Mouse (Mus musculus) frontal cortex, postnatal 10 days (tissue): ENCODE results near the gene Zfp872.
A peak's percentile ranks its signal among the peaks of the same experiment; 100 is the strongest.
"Not testable (repeated sequence)": the region's sequence is repeated elsewhere in the genome, so short reads cannot be mapped to it uniquely, and the experiment has no call there.

Source experiments
- DNase-seq, 2 experiments: peaks; one replicate each; pipeline ENCODE4 v3.0.0; 2022; ENCODE audit warnings: low spot score in 2 of 2, mixed read lengths in 1 of 2

Zfp872 gene

DNA sequence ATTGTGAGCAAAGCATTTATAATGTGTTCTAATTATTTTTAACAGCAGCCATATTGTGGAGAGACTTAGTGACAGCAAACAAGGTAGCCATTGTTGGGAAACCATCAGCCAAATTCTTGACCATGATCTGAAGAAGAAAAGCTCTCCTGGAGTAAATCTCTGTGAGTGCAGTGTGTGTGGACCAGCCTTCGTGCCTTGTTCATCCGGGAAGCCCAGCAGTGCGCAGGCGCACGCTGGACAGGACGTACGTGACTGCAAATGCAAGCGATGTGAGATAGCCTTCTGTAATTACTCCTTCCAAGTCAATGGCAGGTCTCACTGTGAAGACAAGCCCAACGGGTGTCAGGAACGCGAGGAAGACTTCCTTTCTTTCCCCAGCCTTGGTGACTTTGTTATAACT is 18.6 kb upstream of the Zfp872 start:
- no peak for DNase-seq

DNA sequence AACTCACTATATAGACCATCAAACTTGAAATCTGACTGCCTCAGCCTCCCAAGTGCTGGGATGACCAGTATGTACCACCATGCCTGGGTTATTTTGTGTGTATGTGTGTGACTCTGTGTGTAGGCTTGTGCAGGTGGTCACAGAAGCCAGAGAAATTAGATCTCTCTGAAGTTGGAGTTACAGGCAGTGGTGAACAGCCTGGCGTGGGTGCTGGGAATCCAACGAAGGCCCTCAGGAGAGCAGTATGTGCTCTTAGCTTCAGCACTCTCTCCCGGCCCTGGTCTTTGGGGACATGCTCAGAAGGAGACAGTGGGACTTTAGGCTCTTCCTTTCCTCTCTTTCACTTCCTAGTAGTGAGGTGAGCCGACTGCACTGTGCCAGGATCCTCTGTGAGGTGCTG is 15.6 kb upstream of the Zfp872 start:
- DNase-seq, result no peak

DNA sequence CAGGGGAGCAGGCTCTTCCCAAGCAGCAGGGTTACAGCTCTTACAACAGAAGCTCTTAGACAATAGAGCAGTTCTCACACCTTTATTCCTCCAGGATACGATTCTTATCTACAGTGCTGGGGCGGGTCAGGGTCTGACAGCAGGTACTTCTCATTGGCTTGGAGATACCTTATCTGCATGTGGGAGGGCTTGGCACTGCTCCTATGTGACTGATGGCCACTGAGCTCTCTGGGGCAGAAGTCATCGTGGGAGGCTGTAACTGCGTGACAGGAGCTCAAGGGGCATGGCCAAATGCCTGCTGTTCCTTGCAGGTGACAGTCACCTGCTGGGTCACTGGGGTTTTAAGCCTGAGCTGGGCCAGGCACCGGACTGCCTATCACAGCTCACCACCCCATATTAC is 8.5 kb downstream of the Zfp872 start:
- DNase-seq, result no peak

DNA sequence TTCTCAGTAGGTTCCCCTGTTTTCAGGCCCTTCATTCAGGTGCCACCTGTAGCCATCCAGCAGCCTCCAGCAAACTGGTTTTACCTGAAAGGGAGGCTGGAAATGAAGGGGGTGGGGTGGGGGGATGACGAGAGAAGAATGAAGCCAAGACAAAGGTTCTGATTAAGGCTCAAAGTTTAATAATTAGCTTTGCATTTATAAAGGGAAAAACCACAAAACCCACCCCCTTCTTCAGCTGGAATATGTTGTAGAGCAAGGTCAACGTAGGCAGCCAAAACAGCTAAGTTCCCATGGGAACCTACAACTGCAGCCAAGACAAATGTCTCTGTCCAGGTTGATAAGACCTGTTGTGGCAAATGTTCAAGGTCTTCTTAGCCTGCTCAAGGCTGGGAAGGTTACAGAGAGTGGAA is 25.9 kb downstream of the Zfp872 start:
- no peak for DNase-seq

DNA sequence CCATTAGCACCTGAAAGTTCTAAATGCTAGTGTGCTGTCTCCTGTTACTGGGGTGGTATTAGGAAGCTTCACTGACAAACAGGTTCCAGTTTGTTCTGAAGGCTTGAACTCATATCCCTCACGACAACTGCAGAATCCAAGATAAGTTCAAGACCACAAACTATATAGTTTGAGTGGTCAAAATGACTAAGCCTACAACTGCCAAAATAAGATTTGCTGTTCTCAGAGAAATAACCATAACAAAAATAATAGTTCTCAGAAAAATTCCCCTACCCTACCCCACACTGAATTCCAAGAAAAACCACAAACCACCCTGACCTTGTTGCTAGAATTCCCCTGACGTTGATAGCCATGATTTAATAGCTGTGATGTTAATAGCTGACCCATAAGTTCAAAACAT is 26.7 kb downstream of the Zfp872 start:
- DNase-seq, result no peak

DNA sequence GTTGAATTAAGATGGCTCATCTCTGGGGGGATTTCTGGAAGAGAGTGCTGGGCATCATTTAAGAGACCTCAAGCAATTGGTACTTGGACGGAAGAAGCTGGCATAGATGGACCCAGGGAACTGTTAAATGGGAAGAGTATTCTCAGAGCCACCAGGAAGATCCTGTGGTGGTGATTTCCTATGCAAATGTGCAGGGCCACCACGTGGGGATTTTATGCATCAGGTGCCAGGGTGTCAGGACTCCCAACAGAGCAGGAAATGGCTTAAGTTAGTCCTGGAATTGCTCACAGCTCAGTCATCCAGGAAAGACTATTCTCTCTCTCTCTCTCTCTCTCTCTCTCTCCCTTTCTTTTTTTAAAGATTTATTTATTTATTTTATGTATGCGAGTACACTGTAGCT is 28.8 kb downstream of the Zfp872 start:
- no peak for DNase-seq

DNA sequence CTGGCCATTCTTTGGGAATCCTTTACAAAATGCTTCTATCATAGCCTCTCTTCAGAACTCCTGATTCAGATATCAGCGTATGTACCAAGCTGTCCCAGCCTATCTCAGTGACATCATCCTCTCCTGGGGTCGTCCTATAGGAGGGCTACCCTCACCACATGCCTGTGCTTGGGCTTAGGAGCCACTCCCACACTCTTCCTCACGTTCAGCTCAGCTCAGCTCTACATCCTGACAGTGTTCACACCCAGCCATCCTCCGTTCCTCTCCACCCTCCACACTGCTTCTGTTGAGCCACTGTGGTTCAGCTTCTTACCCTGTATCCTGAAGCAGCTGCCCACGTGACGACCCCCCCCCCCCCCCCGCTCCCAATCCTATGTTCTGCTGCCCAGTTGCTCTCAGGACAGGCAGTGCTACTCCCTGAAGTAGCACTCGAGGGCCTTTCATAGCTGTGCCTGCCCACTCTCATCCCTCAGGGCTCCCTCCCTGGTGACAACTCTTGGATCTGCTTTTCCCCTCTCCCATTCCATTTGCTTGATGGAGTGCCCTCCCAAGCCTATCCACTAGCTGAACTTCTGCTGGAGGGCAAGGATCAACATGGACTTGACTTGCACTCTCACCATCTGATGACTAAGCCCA is 30.1 kb downstream of the Zfp872 start:
- DNase-seq, result no peak

DNA sequence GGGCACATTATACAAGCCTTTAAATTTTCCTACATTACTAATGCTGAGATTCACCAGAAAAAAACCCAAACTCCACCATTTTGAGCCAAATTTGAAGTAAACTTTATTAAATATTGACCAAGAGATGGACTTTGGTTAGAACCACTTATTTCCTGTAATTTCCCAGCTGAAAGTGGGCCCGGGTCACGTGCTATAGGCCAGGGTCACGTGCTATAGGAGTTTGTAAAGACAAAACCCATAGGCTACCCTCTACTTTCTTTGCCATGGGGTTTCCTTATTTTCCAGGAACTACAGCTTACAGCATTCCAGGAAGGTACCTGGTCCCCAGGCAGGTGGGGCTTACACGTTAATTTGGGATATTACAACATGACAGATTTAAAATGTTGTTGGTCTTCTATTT is 36.2 kb downstream of the Zfp872 start:
- no peak for DNase-seq

DNA sequence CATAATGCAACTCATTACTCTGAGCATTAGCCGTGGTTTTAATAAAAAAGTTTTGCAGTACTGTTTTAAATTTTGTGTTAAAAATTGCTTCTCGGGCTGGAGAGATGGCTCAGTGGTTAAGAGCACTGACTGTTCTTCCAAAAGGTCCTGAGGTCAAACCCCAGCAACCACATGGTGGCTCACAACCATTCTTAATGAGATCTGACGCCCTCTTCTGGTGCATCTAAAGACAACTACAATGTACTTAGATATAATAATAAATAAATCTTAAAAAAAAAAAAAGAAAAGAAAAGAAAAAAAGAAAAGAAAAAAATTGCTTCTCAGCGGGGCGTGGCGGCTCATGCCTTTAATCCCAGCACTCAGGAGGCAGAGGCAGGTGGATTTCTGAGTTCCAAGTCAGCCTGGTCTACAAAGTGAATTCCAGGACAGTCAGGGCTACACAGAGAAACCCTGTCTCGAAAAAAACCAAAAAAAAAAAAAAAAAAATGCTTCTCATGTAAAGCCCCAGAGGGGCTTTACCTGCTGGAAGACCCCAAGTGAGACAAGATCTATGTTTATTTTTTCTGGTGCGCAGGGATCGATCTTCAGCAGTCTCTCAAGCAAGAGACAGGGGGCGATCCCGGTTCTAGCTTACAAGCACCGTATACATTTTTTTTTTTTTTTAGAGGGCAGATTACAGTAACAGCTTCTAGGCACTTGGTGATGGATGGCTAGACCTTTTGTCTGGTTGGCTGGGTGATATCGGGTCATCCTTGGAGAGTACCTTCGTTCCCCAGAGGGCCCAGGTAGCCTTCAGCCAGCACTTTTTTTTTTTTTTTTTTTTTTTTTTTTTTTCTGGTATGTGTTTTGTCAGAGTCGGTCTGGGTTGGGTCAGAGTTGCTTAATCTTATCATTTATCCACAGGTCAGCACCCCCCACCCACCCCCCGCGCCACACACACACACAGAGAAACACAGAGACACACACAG is 36.9 kb downstream of the Zfp872 start:
- peak in 1 of 2 experiments; percentile 12 for DNase-seq

DNA sequence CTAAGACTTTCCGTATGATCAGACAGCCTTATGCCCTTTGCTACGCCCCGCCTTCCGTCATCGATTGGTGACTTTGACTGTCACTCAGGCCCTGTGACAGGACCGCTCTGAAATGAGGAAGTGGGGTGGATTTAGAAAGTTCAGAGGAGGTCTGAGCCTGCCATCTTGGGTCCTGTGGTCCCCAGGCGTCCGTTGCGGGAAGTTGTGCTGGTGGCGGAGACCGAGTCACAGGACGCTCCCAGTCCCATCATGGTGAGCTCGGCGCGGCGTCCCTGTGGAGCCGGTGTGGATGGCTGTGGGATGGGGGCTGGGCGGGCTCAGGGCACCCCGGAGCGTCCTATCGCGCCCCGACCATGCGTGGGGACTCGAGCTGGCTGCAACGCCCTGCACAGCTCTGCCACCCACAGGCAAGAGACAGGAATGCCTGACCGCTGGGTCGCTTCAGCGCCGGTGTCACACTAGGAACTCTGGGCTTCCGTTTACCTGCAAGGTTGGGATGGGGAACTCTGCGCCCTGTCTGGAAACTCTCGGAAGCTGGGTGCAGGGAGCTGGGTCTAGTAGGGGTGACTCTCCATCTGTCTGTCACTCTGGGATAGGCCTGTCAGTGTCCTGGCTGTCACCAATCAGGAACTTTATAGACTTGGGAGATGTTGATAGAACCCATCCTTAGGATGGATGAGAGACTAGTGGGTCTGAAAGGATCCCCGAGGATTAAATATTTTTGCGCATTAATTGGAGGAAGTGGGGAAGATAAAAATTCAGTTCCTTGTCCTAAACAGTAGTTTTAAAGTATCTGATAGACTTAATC is 37.9 kb downstream of the Zfp872 start, which contains the start of gene Zfp809:
Gene Zfp809 (plus strand): TSS at position 134 of the 808 bp plus-strand sequence.
- DNase-seq, result peak; percentile 96 to 99

DNA sequence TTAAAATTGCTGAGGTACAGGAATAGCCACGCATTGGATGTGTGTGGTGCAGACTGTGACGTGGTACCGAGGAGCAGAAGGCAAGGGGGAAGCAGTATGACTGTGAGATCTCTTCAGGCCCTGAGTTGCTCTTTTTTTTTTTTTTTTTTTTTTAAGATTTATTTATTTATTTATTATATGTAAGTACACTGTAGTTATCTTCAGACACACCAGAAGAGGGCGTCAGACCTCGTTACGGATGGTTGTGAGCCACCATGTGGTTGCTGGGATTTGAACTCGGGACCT is 38.4 kb downstream of the Zfp872 start:
- not testable (repeated sequence) for DNase-seq

DNA sequence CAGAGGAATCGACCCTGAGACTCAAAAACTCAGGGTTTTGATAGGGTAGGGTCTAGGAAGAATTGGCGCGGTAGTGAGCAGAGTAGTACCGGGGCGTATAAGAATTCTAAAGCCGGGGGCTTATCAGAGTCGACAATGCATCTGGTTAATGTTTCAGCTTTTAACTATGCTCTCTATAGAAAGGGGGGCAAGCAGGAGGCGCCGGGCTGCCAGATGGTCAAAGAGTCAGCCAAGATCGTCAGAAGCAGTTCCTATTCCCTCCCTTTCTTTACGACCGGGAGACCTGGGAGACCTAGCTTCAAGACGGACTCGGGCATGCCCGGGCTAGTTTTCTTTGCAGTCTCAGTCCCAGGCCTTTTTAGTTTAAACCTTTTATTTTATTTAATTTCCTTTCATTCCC is 39.0 kb downstream of the Zfp872 start:
- DNase-seq, result no peak

DNA sequence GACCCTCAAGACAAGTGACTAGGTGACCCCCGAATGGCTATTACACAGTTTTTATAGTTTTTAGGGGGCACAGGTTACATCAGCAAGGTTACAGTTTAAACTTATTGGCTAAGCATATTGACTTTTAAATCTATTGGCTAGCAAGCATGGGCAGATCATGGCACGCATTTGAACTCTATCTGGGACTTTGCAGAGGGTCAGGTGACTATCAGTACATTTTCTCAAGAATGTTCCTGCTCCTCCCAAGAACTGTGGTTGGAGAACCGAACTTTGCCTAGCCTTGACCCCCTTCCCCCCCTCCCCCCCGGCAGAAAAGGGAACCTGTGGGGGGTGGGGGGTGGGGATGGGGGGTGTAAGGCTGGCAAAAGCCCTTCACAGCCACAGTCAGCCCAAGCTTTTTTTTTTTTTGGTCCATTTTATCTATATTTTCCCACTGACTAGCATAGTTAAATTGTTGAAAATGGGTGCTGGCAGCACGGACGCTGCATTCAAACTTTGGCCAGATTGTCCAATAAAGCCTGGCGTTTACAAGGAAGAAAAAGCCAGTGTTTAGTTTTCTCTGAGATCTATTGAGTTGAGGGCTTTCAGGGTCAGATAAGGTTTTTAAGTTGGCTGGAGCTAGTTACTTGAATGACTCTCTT is 41.6 kb downstream of the Zfp872 start:
- no peak for DNase-seq

DNA sequence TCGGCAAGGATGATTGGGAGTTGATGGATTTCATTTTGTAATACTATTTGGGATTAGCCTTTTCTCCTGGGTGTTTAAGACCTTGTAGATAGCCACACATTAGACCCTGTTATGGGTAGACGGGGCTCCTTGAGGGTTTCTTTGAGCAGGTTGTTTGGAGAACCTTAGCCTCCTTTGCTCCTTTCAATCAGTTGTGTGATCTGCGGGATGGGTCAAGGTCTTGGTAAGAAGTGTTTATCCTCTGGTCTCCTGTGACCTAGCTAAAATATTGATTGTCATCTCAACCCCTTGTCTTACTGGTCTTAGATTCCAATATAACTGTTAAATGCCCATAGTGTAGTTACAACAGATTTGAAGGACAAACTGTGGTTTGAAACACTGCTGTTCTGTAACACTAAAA is 42.2 kb downstream of the Zfp872 start:
- no peak for DNase-seq

DNA sequence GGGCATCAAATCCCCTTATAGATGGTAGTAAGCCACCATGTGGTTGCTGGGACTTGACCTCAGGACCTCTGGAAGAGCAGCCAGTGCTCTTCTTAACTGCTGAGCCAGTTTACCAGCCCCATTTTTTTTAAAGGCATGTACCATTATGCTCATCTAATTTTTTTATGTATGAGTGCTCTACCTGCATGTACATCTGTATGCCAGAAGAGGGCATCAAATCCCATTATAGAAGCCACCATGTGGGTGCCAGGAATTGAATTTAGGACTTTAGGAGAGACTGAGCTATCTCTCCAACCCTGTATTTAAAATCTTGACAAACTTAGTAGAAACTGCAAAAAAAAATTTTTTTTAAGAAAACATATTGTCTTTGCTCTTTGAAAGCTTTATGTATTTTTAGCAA is 42.7 kb downstream of the Zfp872 start:
- DNase-seq, result no peak

DNA sequence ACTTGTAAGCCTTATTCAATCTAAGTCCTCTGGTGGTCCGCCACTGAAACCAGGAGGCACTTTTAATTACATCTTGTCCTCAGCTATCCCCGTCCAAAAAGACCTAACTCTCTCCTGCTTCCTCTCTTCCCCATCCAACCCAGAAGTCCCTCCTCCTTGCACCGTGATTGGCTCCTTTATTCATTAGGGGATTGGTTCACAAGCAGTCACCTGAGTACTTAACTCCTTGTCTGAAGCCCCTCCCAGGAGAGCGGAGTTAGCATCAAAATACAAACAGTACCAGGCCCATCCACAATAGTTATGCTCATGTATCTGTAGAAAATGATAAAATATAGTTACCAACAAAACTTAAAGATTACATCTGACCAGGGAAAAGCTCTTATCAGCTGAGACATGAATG is 52.1 kb downstream of the Zfp872 start:
- DNase-seq, result no peak

DNA sequence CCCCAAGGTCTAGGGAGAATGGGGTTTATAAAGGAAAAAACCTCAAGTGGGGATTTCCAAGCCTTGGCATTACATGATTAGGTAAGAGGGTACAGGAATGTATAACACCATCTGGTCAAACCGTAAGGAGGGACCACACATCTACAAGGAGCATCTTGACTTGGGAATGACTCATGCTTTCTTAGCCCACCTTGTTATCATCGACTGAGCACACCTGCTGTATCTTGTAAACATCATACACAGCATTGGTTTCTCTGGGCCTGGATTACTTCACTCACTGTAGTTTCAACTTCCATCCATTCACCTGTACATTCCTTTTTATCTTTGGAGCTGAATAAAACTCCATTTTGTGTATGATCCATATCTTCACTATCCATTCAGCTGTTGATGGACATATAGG is 56.4 kb downstream of the Zfp872 start:
- DNase-seq, result no peak
